Mouse (Mus musculus) kidney, adult 2 months (tissue): ENCODE data around the gene Fkbp5. TPM values are rescaled to one million over a fixed set of nuclear protein-coding genes. Genes with fewer than 3 reads are reported as not detected.

Experiments
- DNase-seq: peaks from one replicate; pipeline ENCODE4 v3.0.0; 2021
- H3K27ac ChIP-seq: fragments of 200-500 bp; 2 replicates; pipeline ENCODE4 v1.5.1; 2012; ENCODE audit warnings: low read depth, low read length, control low read depth, inconsistent platforms; ENCODE audit not compliant: insufficient read depth
- H3K27me3 ChIP-seq: fragments of 200-500 bp; replicated peaks from 2 replicates; pipeline ENCODE4 v1.6.1; 2012; ENCODE audit warnings: mild to moderate bottlenecking, moderate library complexity, low read length, inconsistent platforms; ENCODE audit not compliant: control insufficient read depth, insufficient read depth
- H3K36me3 ChIP-seq: fragments of 200-500 bp; 2 replicates; pipeline ENCODE4 v1.6.1; 2012; ENCODE audit warnings: mild to moderate bottlenecking, moderate library complexity, low read length, inconsistent platforms; ENCODE audit not compliant: control insufficient read depth, insufficient read depth
- H3K4me1 ChIP-seq: fragments of 200-500 bp; 2 replicates; pipeline ENCODE4 v1.6.1; 2011; ENCODE audit warnings: low read length; ENCODE audit not compliant: control insufficient read depth, insufficient read depth
- H3K4me3 ChIP-seq: fragments of 200-500 bp; 2 replicates; pipeline ENCODE4 v1.5.1; 2011; ENCODE audit warnings: mild to moderate bottlenecking, low read depth, low read length, control low read depth; ENCODE audit not compliant: insufficient read depth
- CTCF ChIP-seq: fragments of 200-500 bp; conservative IDR thresholded peaks from 2 replicates; pipeline ENCODE4 v1.5.1; 2011; ENCODE audit warnings: low read depth, mild to moderate bottlenecking, control low read depth, low read length, moderate library complexity, mixed read lengths; ENCODE audit not compliant: insufficient read depth, insufficient read length
- POLR2A ChIP-seq: fragments of 200-500 bp; IDR thresholded peaks from one replicate; pipeline ENCODE4 v1.6.1; 2011; ENCODE audit warnings: low read depth, low read length, control low read depth
- WGBS: fragments of 180-500 bp; shearing (Covaris S2); methylation state at CpG from one replicate; pipeline ENCODE4 v1.1.7; 2018; 5-methylcytosine and 5-hydroxymethylcytosine counted together
- polyA plus RNA-seq: library from polyadenylated mRNA; depleted of rRNA; stranded (reverse); fragments of >200 nt; gene quantifications from 2 replicates; pipeline ENCODE4 v1.2.3, GENCODE M21; 2012

The Fkbp5 gene
- polyA plus RNA-seq, 1 experiment, result 13.4 TPM

DNA sequence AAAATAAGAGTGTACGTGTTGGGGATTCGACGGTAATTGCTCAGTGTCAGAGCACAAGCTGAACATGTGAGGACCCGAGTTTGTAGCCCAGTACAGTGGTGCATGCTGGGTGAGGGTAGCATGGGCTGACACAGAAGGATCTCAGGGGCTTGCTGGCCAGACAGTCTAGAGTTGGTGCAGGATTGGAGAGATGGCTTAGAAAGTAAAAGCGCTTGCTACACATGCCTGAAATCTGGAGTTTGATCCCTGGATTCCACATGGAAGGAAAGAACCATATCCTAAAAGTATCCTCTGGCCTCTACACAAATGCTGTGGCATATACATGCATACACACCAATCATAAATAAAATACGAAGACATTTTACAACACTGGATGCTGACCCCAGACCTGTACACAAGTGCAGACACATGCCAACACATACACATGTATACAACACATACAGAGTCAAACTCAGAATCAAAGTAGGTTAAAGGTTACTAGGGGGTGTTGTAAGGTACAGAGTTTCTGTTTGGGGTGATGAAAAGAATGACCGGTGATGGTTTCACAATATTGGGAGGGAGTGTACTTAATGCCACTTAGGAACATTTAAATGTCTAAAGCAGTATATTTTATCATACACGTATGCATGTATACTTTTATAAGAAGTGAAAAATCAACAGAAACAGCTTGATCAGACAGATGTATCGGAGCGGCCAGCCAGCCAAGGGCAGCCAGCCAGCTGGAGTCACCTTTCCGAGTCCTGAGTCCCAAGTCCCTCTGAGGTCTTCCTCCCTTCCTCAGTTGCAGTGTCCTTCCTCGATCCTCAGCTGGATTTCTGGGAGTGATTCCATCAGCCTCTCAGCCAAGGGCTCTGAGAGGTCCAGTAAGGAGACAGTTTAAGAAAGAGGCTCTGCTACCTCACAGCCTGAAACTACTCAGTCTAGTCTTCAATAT, 71.2 kb downstream of the Fkbp5 start:
- DNase-seq, result peak; percentile 80
- WGBS, result 67% methylated on average over 12 of the region's 12 CpGs
- Histone ChIP-seq H3K27ac (peak overlapping the region; percentile 20), H3K27me3 (no peaks in the 10 kb centered on the region), H3K4me3 (no peak overlapping the region), H3K4me1 (peaks cover 35% of the 10 kb centered on the region), H3K36me3 (no peaks in the 10 kb centered on the region)
- TF ChIP-seq POLR2A (no peak), CTCF (no peak)

DNA sequence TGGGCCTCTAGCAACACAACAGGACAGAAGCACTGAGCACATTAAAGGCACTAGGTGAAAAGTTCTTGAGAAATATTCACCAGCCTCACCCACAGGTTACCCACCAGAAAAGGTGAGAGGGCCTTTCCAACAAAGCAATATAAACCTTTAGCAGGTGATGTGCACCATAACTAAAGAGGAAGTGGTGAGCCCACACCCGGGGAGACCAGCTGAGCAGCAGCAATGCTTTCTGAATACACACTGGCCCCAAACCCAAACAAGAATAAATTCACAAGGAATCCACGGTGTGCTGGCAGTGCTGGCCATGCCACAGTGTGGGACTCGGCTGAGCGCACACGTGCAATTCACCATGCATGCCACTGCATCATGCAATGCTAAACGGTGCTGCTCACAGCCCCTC, 74.7 kb downstream of the Fkbp5 start:
- 48% methylated on average over 6 of the region's 6 CpGs for WGBS
- Histone ChIP-seq H3K36me3 (peaks cover 2% of the 10 kb centered on the region; the same call in 1 of the 2 replicates), H3K27me3 (no peaks in the 10 kb centered on the region), H3K4me3 (no peak overlapping the region), H3K4me1 (peaks cover 14% of the 10 kb centered on the region), H3K27ac (no peak overlapping the region)
- TF ChIP-seq POLR2A, result no peak
- TF ChIP-seq CTCF, result no peak
- DNase-seq, result no peak

DNA sequence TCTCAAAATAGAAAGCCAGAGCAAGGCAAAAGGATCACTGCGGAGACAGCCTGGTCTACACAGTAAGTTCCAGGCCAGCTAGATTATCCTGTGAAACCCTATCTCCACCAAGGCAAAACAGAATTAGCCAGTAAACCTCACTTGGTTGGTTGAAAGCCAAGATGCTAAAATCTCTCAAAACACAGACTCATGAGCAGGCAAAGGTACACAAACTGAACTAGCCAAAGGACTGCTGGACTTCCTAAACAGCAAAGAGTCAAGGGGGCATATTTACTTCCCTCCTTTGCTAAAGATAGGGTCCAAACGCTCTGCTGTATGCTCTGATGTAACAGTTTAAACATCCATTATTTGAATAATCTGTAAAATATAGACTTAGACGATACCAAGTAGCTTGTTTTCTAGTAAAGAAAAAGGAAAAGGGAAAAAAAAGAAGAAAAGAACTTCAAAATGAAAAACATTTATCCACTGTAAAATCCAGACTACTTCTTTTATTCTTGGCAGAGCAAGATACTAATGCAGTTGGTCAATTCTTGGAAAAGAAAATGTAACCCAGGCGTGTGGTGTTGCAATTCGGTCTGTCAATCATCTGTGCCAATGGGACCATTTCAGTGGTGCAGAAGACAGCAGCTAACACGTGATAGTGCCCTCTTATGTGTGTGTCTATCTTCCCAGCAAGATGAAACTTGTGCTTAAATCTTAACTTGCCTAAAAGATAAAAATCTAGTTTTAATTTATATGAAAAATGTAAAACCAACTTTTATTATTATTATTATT, 78.8 kb downstream of the Fkbp5 start:
- no peak for TF ChIP-seq CTCF
- TF ChIP-seq POLR2A, result no peak
- Histone ChIP-seq H3K27ac (no peak overlapping the region), H3K27me3 (no peaks in the 10 kb centered on the region), H3K4me1 (no peaks in the 10 kb centered on the region; the same call in 1 of the 2 replicates), H3K4me3 (no peak overlapping the region), H3K36me3 (peaks cover 2% of the 10 kb centered on the region; the same call in 1 of the 2 replicates)
- no peak for DNase-seq
- 84% methylated on average over 6 of the region's 6 CpGs for WGBS

DNA sequence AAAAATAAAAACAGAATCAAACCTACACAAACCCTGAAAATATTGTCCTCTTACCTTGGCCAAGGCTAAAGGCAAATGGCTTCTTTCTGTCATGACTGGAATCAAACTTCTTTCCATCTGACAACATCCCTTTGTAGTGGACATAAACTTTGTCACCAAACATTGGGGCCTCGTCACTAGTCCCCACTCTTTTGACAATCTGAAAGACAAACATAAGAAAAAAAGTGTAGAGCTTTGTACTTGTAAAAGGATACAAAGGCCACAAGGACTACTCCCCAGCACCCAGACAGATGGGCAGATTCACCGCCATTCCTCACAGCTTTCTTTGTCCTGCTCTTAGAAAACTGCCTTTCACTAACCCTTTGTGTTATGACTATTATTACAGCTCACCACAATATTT, 79.4 kb downstream of the Fkbp5 start:
- TF ChIP-seq POLR2A (no peak), CTCF (no peak)
- no peak overlapping the region for H3K27ac ChIP-seq
- H3K36me3 ChIP-seq, result peaks cover 3% of the 10 kb centered on the region; the same call in 1 of the 2 replicates
- H3K4me1 ChIP-seq, result no peaks in the 10 kb centered on the region; the same call in 1 of the 2 replicates
- 89% methylated on average over 2 of the region's 2 CpGs for whole genome bisulfite sequencing
- no peaks in the 10 kb centered on the region for H3K27me3 ChIP-seq
- no peak overlapping the region for H3K4me3 ChIP-seq
- DNase-seq, result no peak

DNA sequence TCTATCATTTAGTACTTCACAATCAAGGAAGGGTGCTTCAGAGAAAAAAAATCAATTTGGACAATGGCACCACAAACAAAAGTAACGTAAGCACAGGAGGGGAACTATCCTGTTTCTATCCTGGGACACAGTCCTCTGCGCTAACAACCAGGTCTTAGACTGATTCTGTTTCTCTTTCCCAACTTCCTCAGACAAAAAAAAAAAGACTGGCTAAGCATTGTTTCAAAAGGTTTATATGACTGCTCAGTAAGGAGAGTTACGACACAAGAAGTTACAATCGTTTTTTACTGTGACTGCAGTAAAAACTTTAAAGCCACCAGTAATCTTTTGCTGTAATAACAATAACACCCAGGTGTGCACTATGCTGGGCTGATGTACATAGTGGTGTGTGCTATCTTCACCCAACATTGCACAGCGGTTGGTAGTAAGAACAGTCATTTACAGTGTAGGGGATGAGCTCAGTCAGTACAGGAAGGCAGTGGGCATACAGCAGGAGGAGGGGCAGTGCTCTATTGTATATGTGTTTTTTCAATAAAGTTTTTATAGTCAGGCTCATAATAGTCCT, 82.3 kb downstream of the Fkbp5 start:
- no peak for DNase-seq
- 73% methylated on average over 5 of the region's 5 CpGs for WGBS
- TF ChIP-seq POLR2A, result no peak
- no peak for TF ChIP-seq CTCF
- H3K4me1 ChIP-seq, result no peaks in the 10 kb centered on the region
- peaks cover 4% of the 10 kb centered on the region; the same call in 1 of the 2 replicates for H3K36me3 ChIP-seq
- no peak overlapping the region for H3K4me3 ChIP-seq
- H3K27ac ChIP-seq, result no peak overlapping the region
- no peaks in the 10 kb centered on the region for H3K27me3 ChIP-seq

DNA sequence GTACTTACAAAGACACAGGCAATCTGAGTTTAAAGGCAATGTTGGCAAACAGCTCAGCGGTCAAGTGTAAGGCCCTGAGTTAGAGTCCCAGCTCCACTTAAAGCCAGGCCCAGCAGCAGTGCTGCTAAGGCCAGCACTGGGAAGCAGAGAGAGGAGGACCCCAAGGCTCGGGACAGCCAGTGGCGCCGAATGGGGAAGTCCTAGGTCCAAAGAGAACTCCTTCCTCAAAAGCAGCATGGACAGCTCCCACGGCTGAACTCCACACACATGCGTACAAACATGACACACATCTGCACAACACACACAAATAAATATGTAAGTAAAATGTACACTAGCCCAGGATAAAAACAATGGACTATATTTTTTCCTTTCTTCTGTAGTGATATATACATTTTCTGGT, 84.3 kb downstream of the Fkbp5 start:
- Histone ChIP-seq H3K27me3 (no peaks in the 10 kb centered on the region), H3K36me3 (peaks cover 1% of the 10 kb centered on the region; the same call in 1 of the 2 replicates), H3K4me3 (no peak overlapping the region), H3K27ac (no peak overlapping the region), H3K4me1 (peaks cover 7% of the 10 kb centered on the region; the same call in 1 of the 2 replicates)
- WGBS, result 84% methylated on average over 6 of the region's 6 CpGs
- DNase-seq, result no peak
- TF ChIP-seq POLR2A, result no peak
- no peak for TF ChIP-seq CTCF
